Mouse (Mus musculus) liver, embryonic 14.5 days (tissue): ENCODE data around the gene Unc13a. TPM values are rescaled to one million over a fixed set of nuclear protein-coding genes. Genes with fewer than 3 reads are reported as not detected.

Experiments used
- ATAC-seq: fragments of 200-750 bp; cut with Nextera tagmentation; 2 replicates; pipeline ENCODE4 v1.8.0; 2017; ENCODE audit warnings: moderate number of reproducible peaks, mild to moderate bottlenecking, moderate library complexity; ENCODE audit not compliant: insufficient read depth
- DNase-seq, 3 experiments: peaks; one replicate each; pipeline ENCODE4 v3.0.0-alpha.2; 2012 to 2013; ENCODE audit warnings: low read depth in 3 of 3, low spot score in 3 of 3
- H3K27ac ChIP-seq: fragments of 300-500 bp; sonication (generic); 2 replicates; pipeline ENCODE4 v1.5.1; 2014; ENCODE audit warnings: moderate library complexity, mild to moderate bottlenecking, control low read depth, inconsistent platforms
- H3K27me3 ChIP-seq: fragments of 300-500 bp; sonication (generic); 2 replicates; pipeline ENCODE4 v1.6.1; 2014; ENCODE audit warnings: mild to moderate bottlenecking, low read length, moderate library complexity; ENCODE audit not compliant: control insufficient read depth, insufficient read depth
- H3K36me3 ChIP-seq: fragments of 300-500 bp; sonication (generic); replicated peaks from 2 replicates; pipeline ENCODE4 v1.6.1; 2014; ENCODE audit warnings: low read depth; ENCODE audit not compliant: control insufficient read depth, insufficient read depth
- H3K4me1 ChIP-seq, 2 experiments: fragments of 200-500 bp in 1 of 2; fragments of 300-500 bp in 1 of 2; sonication (generic) in 1 of 2; replicated peaks; 2 replicates each; pipeline ENCODE4 v1.6.1; 2012 to 2014; ENCODE audit warnings: antibody characterized with exemption in 1 of 2, inconsistent platforms in 1 of 2, low read length in 1 of 2; ENCODE audit not compliant: control insufficient read depth in 2 of 2, insufficient read depth in 2 of 2
- H3K4me2 ChIP-seq: fragments of 300-500 bp; sonication (generic); 2 replicates; pipeline ENCODE4 v1.6.1; 2014; ENCODE audit warnings: low read depth, mild to moderate bottlenecking, control low read depth, moderate library complexity
- H3K4me3 ChIP-seq, 2 experiments: fragments of 200-500 bp in 1 of 2; fragments of 300-500 bp in 1 of 2; sonication (generic) in 1 of 2; 2 replicates each; pipeline ENCODE4 v1.5.1; 2012 to 2014; ENCODE audit warnings: low read depth in 2 of 2, low read length in 2 of 2, mild to moderate bottlenecking in 2 of 2, control low read depth in 1 of 2, inconsistent platforms in 1 of 2, moderate library complexity in 1 of 2; ENCODE audit not compliant: insufficient read depth in 1 of 2
- H3K9ac ChIP-seq: fragments of 300-500 bp; sonication (generic); replicated peaks from 2 replicates; pipeline ENCODE4 v1.6.1; 2014; ENCODE audit warnings: mild to moderate bottlenecking, control low read depth, moderate library complexity
- H3K9me3 ChIP-seq: fragments of 300-500 bp; sonication (generic); 2 replicates; pipeline ENCODE4 v1.6.1; 2016; ENCODE audit warnings: low read length, mixed read lengths; ENCODE audit not compliant: control insufficient read depth
- CTCF ChIP-seq: IDR thresholded peaks from 2 replicates; pipeline ENCODE4 v1.5.1; 2016; ENCODE audit warnings: antibody characterized with exemption, low read depth, control low read depth
- EP300 ChIP-seq: IDR thresholded peaks from 2 replicates; pipeline ENCODE4 v1.6.1; 2016; ENCODE audit warnings: antibody characterized with exemption, low read depth
- WGBS: fragments of 180-500 bp; shearing (Covaris S2); extraction: QIAGEN DNeasy Blood & Tissue Kit; methylation state at CpG from one replicate; pipeline ENCODE4 v1.1.7; 2014; ENCODE audit not compliant: insufficient replicate concordance; 5-methylcytosine and 5-hydroxymethylcytosine counted together
- polyA plus RNA-seq, 2 experiments: library from polyadenylated mRNA; depleted of rRNA in 1 of 2; stranded (reverse) in 1 of 2; unstranded in 1 of 2; fragments of >200 nt; fragmentation: Nextera tagmentation in 1 of 2; extraction: Ambion mirVana in 1 of 2; gene quantifications; 2 replicates each; pipeline versions ENCODE4 v1.2.1 to v1.2.3; 2012 to 2014

The Unc13a gene
- polyA plus RNA-seq, 2 experiments, result 0.13 to 0.34 TPM

DNA sequence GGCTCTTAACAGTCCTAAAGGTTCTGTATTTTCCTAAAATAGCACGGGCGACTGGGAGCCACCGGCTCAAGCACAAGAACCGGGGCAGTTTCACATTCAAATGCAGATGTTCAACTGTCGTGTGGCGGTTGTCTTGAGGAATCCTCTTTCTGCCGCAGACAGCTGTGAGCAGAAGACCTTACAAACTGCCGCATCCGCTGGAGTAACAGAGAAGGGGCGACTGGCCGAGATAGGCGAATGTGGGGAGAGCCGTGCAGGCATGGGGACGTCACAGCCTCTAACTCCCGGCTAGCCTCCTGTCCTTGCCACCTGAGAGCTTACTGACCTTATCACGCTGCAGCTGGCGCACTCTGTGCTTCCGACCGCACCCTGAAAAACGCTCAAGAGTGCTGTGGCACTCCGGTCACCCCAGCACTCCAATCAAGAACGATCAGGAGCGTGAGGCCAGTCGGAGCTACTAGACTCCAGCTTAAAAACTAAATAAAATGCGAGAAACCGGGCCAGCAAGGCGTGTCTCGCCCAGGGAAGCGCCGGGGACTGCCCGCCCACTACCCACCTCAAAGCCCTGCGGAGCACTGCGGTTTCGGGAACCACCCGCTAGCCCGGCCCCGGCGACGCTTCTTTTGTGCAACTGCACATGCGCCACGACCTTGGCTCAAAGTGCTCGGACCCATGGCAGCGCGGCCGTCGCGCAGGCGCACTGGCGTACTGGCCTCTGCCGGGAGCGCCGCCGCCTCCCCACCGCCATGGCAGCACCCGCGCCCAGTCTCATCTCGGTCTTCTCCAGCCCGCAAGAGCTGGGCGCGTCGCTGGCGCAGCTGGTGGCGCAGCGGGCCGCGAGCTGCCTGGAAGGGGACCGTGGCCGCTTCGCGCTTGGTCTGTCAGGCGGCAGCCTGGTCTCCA, 79.8 kb downstream of the Unc13a start, which contains the start of gene Pgls:
Pgls (plus strand) TSS at position 706 of the 903 bp plus-strand sequence.
- Histone ChIP-seq H3K4me1 (peaks cover 9 to 19% of the 10 kb centered on the region in 2 experiments), H3K27me3 (no peaks in the 10 kb centered on the region), H3K4me3 (peak within 1 kb of the TSS; percentile 72 to 80), H3K9ac (peak within 1 kb of the TSS; percentile 79), H3K27ac (peak within 1 kb of the TSS; percentile 90), H3K4me2 (peak within 1 kb of the TSS; percentile 98), H3K9me3 (no peaks in the 10 kb centered on the region), H3K36me3 (no peaks in the 10 kb centered on the region)
- ATAC-seq (peak; percentile 87), DNase-seq (peak; percentile 83 to 84 (median 84))
- TF ChIP-seq EP300 (peak; percentile 46; the same call in 1 of the 2 replicates), CTCF (no peak; the same call in 1 of the 2 replicates)
- WGBS, result under 1% methylated on average over 69 of the region's 71 CpGs

DNA sequence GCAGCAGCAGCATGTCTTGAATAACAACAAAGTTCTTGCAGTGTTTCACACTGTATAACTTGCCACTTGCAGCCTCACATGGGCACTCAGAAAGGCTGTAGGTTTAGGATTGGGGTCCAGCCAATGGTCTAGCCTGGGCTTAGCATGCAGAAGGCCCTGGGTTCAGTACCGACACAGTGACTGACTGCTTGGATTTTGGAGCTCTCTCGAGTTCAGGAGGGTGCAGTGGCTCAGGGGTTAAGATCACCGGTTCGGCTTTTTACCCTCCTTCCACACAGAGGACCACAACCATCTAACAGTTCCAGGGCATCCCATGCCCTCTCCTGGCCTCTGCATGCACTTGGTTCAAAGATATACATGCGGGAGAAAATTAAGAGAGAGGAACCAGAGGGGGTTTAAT, 80.5 kb downstream of the Unc13a start:
- Histone ChIP-seq H3K36me3 (no peaks in the 10 kb centered on the region), H3K4me1 (peaks cover 9 to 19% of the 10 kb centered on the region in 2 experiments), H3K4me2 (peak overlapping the region; percentile 98), H3K27ac (peak overlapping the region; percentile 90), H3K4me3 (peak overlapping the region; percentile 72 to 80), H3K9ac (peak overlapping the region; percentile 79), H3K27me3 (no peaks in the 10 kb centered on the region), H3K9me3 (no peaks in the 10 kb centered on the region)
- DNase-seq, result no peak
- no peak for ATAC-seq
- WGBS, result 13% methylated on average over 5 of the region's 5 CpGs
- TF ChIP-seq EP300, result no peak
- TF ChIP-seq CTCF, result no peak

GRCm38 (mm10) chr8:71588762-71589161, 82.8 kb downstream of the Unc13a start:
- TF ChIP-seq CTCF (no peak), EP300 (no peak)
- Histone ChIP-seq H3K9ac (no peak overlapping the region), H3K9me3 (no peaks in the 10 kb centered on the region), H3K4me1 (peaks cover 9 to 19% of the 10 kb centered on the region in 2 experiments), H3K27me3 (no peaks in the 10 kb centered on the region), H3K27ac (no peak overlapping the region), H3K36me3 (no peaks in the 10 kb centered on the region), H3K4me3 (no peak overlapping the region), H3K4me2 (no peak overlapping the region)
- ATAC-seq (no peak), DNase-seq (no peak)
- 74% methylated on average over 3 of the region's 3 CpGs for WGBS

- 53% methylated on average over 2 of the region's 2 CpGs for WGBS
- H3K27ac ChIP-seq, result no peak overlapping the region
- DNase-seq (no peak), ATAC-seq (no peak)
- no peaks in the 10 kb centered on the region for H3K36me3 ChIP-seq
- H3K4me2 ChIP-seq, result no peak overlapping the region
- H3K4me3 ChIP-seq, result no peak overlapping the region
- no peak overlapping the region for H3K9ac ChIP-seq
- H3K27me3 ChIP-seq, result no peaks in the 10 kb centered on the region
- no peak for TF ChIP-seq EP300
- peak; percentile 80 for TF ChIP-seq CTCF
- no peaks in the 10 kb centered on the region for H3K9me3 ChIP-seq
- peaks cover 3 to 10% of the 10 kb centered on the region in 2 experiments; a peak in 3 of 4 replicates for H3K4me1 ChIP-seq
These were observed 84.7 kb downstream of the Unc13a start for GRCm38 (mm10) chr8:71586891-71587290.

- ATAC-seq (no peak), DNase-seq (no peak)
- no peaks in the 10 kb centered on the region for H3K36me3 ChIP-seq
- no peaks in the 10 kb centered on the region for H3K27me3 ChIP-seq
- H3K27ac ChIP-seq, result no peak overlapping the region
- no peak overlapping the region for H3K4me3 ChIP-seq
- H3K4me2 ChIP-seq, result no peak overlapping the region
- no peaks in the 10 kb centered on the region for H3K4me1 ChIP-seq
- H3K9ac ChIP-seq, result no peak overlapping the region
- TF ChIP-seq CTCF (no peak), EP300 (no peak)
- no peaks in the 10 kb centered on the region for H3K9me3 ChIP-seq
- 70% methylated on average over 8 of the region's 9 CpGs for whole genome bisulfite sequencing
These were observed 91.4 kb downstream of the Unc13a start for GRCm38 (mm10) chr8:71580201-71580600.
